Mouse (Mus musculus) kidney, adult 8-10 months (tissue): ENCODE data around the gene Iqcg.

ENCODE experiments used
- DNase-seq, 2 experiments: peaks; one replicate each; pipeline ENCODE4 v3.0.0; 2022

Iqcg gene

DNA sequence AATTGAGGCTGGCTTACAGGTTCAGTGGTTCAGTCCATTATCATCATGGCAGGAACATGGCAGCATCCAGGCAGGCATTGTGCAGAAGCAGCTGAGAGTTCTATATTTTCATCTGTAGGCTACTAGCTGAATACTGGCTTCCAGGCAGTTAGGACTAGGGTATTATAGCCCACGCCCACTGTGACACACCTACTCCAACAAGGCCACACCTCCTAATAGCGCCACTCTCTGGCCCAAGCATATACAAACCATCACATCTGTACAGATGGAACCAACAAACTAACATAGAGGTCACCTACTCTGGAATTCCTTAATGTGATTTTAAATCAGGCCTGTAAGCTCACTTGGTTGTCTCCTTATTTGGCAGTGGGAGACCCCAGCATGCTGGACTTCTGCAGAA, 7.3 kb downstream of the Iqcg start:
- DNase-seq = no peak

DNA sequence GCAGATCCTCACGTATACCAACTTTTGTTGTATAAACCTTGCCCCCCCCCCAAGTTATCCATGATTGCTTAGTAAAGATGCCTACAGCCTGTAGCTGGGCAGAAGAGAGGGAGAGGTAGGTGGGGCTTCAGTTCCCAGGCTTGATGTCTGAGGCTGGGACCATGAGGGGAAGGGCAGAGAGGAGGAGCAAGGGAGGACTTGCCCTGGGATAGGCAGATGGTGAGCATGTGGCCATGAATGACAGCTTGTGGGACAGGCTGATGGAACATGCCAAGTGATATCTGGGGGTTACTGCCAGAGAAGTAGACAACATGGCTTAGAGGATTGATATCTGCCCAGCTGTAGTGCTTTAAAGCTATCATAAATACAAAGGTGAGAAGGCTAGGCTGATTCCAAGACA, 8.0 kb downstream of the Iqcg start:
- DNase-seq = no peak

DNA sequence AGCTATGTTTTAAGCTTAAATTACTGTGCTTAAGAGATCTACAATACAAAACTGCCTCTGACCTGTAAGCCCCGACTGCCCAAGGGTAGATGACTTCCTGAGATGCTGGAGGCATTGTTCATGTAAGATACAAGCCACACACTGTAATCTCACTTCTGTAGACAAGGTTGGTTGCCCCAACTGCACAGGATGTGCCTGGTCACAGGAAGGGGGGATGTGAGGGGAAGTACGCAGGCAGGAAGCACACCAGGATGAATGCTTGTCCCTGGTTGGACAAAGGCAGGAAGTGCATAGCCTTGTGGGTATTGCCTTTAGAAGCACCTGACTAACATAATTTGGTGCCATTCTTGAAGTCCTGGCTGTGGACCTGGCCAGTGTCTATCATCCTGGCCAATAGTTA, 12.8 kb downstream of the Iqcg start:
- no peak for DNase-seq

DNA sequence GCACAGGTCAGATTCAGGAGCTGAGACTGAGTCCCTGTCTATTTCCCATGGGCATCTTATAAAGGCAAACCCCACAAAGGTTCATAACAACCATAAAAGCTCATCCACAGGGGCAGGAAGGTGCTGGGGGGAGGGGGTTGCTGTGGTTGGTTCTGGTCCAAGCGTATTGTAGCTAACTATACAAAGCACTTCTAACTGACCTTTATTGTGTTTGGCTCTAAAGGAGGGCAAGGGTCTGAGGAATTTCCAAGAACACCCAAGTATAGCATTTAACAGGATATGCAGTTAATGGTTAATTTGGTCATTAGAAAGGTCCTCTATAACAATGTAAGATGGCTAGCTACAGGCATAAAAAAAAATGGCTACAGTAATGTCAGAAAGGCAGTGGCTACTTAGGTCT, 13.3 kb downstream of the Iqcg start:
- no peak for DNase-seq

- DNase-seq = no peak
Measured at GRCm38 (mm10) chr16:33036006-33036405, 20.0 kb downstream of the Iqcg start.

GRCm38 (mm10) chr16:33026357-33026756, 29.7 kb downstream of the Iqcg start:
- DNase-seq = no peak

DNA sequence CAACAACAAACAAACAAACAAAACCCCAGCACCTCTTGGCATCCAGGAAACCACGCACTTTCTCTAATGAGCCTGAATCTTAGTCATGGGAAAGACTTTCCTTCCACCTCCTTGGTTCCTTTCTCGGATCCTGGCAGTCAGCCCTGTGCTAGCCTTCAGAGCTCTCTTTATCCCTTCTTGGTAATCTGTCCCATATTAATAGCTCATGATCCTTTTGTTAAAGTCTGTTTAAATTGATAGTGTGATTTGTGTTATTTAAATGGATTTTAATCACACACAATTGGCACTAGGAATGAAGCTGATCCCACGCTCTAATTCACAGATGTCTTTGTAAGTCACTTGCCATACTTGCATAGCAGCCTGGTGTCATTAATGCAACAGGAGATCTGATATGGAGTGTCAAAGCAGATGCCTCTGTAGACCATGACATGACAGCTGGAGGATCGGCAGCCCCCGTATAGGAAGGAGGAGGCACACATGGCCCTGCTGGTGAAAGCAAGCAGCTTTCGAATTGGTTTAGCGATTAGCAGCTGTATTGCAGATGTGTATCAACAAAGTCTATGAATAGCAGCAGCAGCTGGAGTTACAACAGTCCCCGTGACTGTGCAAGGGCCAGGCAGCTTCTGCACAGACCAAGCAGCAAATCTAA, 31.4 kb downstream of the Iqcg start:
- no peak for DNase-seq

GRCm38 (mm10) chr16:33023750-33024149, 32.3 kb downstream of the Iqcg start:
- DNase-seq = peak; percentile 84 to 92

DNA sequence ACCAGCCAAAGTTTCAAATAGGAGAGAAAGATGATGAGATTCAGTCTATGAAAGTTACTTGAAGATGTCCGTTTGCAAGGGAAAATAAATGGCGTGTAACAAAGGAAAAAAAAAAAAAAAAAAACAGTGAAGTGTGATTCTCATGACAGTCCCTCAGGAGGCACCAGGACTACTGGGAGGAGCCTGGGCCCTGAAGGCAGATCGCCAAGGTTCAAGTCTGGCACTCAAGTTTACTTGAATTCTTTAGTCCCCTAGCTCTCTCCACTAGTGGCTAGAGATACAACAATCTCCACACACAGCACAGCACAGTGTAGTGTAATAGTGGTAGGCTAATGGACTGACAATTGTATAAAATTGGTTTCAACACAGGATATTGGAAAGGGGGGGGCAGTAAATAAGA, 34.6 kb downstream of the Iqcg start:
- DNase-seq = peak; percentile 35 to 62

GRCm38 (mm10) chr16:33019117-33019770, 36.8 kb downstream of the Iqcg start:
- DNase-seq = peak; percentile 68 to 73

- DNase-seq = no peak
Measured at GRCm38 (mm10) chr16:33017677-33018349, 38.2 kb downstream of the Iqcg start.

DNA sequence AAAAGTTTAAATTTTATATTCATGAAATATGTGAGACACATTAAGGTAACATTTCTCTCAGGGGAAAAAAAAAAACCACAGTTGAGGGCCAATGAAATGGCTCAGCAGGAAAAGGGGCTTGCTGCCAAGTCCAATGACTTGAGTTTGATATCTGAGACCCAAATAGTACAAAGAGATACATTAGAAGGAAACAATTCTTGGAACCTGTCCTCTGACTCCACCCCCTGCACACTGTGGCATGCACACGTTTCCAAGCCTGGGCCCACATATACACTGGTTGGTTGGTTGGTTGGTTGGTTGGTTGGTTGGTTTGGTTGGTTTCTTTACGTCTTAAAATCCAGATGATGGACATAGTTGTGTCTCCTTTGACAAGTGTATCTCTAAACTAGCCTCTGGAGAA, 40.0 kb downstream of the Iqcg start:
- no peak for DNase-seq

GRCm38 (mm10) chr16:33015396-33015907, 40.6 kb downstream of the Iqcg start:
- no peak for DNase-seq

DNA sequence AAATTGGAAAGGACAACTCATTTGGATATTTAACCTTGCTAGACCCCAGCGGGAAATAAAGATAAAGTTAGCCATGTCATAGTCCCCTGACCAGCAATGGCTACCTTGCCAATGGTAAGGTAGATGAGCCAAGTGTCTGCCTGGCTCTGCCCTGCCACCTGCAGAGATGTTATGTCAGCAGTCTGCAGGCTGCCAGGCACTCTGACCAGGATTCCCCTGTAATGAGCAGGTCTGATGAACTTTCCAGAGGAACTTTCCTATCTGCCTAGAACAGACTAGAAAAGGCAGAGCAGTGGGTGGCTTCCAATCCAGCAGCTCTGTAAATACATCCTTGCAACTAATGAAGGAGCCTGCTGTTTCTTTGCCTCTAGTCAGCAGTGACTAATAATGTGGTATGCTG, 41.1 kb downstream of the Iqcg start:
- peak; percentile 58 to 61 for DNase-seq

GRCm38 (mm10) chr16:33013801-33014200, 42.2 kb downstream of the Iqcg start:
- DNase-seq = peak; percentile 31 to 49

GRCm38 (mm10) chr16:33010166-33010565, 45.9 kb downstream of the Iqcg start:
- DNase-seq = no peak

DNA sequence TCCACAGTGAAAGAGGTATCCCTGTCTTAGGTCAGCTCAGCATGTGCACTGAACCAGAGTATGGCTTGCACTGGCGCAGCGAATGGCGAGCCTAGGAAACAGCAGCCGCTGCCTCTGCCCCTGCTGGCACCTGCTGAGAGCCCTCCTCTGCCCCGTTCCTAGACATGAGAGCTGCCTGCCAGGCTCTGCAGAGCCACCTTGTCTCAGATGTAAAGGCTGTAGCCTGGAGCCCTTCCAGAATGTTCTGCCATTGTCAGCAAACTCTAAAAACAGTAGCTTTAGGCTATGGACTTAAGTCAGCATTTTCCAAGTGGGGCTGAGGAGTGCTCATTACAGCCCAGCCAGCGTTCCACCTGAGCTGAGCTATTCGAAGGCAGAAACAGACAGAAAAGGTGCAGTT, 48.6 kb downstream of the Iqcg start:
- DNase-seq = peak; percentile 49 to 58

DNA sequence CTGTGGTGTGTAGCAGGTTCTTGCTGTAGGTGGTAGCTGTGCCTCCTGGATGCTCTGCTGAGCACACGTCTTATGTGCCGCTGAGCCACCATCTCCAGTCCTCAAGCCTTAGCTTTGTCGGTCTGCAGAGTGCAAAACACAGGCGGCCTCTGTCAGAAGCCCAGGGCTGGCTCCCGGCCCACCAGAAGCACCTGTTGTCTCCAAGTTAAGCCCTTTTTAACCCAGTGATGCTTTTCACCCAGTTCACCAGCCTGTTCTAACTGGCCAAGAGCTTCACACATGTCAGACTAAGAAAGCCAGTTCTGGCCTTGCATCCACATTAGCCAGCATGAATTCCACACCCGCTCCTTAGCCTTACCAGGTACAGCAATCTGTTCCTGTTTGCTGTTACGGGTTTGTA, 49.1 kb downstream of the Iqcg start:
- DNase-seq = no peak

DNA sequence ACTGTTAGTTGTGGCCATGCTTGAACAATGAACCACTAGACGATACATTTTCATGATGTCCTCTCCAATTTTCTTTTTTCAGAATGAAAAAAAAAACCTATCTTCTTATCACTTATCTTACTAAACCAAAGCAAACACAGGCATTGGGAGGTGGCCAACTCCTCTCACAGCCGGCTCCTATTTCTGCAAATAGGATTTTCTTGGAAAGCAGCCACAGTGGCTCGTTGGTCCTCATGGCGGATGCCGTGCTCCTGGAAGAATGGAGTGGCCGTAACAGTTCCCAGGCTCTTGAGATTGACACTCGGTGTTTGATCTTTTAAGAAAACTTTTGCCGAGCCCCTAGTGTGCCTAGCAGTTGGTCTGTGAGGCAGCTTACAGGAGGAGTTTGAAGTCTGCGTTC, 50.8 kb downstream of the Iqcg start:
- DNase-seq = no peak

DNA sequence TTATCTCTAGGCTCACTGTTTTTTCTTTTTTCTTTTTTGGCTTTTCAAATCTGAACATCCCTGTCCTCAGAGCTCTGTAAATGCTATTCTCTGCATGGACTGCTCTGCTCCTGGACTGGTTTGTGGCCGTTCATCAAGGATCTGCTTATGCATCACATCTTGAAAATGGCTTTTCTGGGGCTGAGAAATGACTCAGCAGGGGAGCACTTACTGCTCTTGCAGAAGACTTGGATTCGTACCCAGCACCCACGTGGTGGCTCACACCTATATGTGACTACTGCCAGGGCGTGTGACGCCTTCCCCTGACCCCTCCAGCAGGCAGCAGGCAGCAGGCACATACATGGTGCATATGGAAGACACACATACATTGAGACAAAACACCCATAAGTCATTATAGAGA, 63.9 kb downstream of the Iqcg start:
- DNase-seq = no peak

- DNase-seq = no peak
Measured at GRCm38 (mm10) chr16:32984631-32985030, 71.4 kb downstream of the Iqcg start.

DNA sequence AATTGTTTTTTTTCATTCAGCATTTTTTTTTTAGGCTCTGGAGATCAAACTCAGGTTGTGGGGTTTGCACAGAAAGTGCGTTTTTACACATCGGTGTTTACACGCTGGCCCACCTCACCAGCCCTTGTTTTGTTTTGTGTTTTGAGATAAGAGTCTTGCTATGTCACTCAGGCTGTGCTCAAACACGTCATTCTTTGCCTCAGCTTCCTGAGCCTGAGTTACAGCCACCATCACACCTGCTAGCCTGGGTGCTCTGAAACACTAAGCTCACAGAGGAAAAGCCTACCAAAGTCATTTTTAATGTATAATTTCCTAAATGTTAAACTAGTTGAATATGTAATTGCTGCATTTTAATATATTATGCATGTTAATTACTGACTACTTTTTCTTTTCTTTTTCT, 74.6 kb downstream of the Iqcg start:
- DNase-seq = no peak

- DNase-seq = no peak
Measured at GRCm38 (mm10) chr16:32980227-32980626, 75.8 kb downstream of the Iqcg start.

DNA sequence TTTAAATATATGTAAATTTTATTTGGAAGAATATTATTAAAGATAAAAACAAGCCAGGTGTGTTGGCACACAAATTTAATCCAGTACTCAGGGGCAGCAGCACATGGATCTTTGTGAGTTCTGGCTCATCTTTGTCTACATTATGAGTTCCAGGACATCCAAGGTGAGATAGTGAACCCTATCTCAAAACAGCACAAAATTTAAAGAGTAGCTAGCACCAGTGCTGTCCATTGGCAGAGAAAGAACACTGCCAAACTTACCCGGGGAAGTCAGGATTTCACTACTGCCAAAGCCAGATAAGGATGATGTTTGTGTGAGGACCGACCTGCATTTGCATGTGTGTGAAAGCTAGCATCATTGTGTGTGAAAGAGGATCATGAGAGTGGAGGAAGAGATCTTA, 83.0 kb downstream of the Iqcg start:
- no peak for DNase-seq
